Mouse (Mus musculus): ENCODE results near the gene 4930523C07Rik.

The 4930523C07Rik gene

DNA sequence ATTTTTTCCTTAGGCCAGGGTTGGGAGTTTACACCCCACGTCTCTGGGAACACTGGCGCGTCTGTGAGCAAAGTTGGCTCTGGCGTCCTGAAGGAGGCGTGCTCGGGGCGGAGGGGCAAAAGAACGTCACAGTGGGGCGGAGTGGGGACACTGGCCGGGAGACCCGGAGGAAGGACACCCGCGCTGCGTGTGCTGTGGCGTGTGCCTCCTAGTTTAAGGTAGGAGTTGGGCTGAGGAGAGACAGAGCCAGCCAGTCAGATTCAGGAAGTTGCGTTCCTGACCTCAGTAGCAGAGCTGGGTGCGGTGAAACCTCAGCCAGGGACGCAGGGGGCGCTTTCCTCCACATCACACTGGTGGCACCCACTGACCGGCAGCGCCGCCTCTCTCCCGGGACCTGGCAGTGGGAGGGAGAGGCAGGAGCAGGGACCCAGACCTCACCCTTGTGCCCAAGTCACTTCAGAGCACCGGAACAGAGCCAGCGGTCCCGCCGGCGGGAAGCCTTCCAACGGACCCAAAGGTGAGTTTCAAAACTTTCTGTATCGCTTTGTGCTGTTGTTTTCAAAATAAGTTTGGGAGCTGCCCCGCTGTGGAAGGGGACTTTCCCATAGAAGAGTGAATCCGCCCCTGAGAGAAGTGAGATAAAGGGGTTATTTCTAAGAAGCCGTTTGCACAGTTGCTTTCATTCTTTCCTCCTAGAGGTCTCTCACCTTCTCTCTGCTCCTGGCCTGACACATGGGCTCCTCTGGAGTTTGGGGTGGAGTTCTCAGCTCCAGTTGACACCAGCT lies at the start of gene 4930523C07Rik:
TSS of gene 4930523C07Rik (plus strand) at position 146 of the 785 bp plus-strand sequence.
- peak; percentile 91 for DNase-seq

DNA sequence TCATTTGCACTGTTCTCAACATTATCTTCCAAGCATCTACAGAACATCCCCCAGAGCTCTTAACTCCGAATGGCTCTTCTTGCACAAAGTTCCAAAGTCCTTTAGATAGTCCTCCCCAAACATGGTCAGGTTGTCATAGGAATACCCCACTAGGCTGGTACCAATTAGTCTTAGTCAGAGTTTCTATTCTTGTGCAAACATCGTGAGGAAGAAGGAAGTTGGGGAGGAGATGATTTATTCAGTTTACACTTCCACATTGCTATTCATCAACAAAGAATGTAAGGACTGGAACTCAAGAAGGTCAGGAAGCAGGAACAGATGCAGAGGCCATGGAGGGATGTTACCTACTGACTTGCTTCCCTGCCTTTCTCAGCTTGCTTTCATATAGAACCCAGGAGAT lies 46.9 kb upstream of the 4930523C07Rik start:
- DNase-seq, result no peak

DNA sequence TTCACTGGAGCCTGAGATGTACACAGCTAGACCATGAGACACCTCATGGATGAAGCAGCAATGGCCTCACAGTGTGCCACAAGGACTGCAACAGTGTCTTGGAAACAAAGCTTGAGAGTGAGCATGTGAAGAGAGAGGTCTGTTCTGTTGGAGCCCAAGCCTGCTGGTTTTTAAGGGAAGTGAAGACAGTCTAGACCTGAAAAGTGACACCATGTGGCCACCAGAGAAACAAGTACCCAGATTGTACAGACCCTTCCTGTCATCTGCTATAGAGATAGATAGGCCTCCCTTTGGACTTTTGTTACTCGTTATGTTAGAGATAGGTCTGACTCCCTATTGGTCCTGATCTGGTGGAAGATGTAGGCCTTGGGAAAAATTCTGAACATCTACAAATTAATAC lies 45.8 kb upstream of the 4930523C07Rik start:
- DNase-seq, result no peak

DNA sequence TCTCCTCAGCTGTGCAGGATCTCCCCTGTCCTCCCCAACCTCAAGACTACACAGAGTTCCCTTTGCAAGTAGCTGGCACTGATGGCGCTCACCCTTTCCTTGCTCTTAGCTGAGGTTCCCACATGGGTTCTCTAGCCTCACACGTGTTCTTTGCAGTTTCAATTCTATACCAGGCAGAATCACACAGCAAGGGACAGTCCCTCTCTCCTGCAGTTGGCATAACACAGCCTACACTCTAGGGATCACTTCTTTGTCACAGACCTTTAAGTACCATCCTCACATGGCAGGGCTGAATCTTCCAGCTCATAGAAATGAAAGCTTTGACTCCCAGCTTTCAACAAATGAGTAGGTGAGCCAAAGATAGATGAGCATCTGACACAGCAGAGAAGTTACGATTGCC lies 45.0 kb upstream of the 4930523C07Rik start:
- no peak for DNase-seq

DNA sequence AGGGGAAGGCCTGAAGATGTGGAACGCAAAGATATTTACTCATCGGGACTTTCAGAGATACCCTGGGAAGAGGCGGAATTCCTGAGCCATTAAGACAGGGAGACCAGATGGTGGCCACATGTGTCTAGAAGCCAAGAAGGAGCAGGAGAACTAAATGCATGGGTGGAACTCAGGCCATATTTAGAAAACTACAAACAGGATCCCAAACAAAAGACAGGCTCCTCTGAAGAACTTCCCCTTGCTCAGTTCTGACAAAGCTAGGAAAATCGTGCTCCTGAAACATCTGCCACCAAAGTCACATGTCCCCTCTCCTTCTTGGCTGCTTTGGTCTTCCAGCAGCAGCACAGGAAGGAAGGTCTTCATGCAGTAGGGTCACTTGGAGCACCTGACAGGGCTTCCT lies 38.9 kb upstream of the 4930523C07Rik start:
- DNase-seq, result no peak

DNA sequence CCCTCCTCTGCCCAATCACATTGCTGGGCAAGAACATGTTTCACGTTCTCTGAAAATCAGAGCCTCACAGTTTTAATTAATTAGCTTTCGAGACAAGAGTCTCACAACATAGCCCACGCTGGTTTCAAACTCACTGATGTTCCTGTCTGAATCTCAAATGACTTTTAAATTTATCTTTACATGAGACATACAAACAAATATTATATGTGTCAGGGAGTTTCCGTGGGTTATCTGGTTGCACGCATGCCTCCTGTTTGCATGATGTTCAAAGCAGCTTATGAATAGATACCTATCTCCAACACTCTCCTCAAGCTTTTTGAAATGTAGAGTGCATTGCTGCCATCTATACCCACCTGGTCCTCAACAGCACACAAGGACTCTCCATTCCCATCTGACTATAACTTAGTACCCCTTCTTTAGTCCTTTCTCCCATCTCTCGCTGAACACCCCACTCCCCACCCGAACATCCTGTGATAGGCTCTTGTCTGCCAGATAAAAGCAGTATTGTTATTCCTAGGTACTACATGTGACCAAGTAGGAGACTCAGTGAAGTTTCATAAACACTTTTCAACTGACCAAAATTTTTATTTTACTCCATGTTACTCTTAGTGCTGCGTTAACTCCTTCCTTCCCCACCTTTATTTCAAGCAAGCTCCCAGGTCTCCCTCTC lies 37.1 kb upstream of the 4930523C07Rik start:
- DNase-seq, result no peak

DNA sequence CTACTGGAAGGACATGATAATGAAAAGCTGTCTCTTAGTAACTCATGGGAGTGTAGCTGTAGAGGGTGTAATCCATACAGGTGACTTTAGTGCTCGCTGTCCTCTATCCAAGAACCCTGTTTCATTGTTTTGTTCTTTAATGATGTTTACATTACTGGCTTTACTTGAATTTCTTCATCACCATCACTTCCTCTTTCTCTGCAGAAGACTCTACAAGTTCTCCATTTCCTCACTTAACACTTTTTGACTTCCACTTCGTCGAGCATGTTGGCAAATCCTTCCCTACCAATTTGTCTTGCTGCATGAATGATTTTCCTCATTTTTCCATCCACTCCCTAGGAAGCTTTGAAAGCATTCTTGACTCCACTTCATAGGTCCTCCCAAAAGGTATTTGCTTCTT lies 31.1 kb upstream of the 4930523C07Rik start:
- no peak for DNase-seq

DNA sequence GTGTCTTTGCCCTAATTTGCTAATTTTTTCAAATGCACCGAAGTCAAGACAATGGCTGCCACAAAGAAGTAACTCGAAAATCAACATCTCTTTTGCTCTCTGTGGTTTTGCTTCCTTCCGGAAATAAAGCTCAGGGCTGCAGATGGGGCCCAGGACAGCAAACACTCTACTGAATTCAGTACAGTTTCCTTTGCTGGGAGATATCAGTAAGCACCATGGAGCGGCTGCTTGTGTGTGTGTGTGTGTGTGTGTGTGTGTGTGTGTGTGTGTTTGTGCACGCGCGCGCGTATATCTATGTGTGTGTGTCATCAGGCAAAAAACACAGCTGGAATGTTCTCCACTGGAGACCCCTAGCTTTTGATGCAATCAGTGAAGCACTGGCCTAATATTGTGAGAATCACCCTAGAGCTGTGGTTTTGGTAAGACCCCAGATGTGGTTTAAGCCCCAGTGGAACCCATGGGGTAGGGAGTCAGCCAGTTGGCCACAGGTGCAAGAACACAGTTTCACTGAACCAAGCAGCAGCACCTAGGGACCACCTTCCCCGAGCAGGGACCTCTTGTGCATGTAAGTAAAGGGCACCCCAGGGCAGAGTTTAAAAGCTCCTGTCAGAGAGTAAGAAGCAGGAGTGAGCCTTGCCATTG lies 19.7 kb upstream of the 4930523C07Rik start:
- DNase-seq, result peak; percentile 81

DNA sequence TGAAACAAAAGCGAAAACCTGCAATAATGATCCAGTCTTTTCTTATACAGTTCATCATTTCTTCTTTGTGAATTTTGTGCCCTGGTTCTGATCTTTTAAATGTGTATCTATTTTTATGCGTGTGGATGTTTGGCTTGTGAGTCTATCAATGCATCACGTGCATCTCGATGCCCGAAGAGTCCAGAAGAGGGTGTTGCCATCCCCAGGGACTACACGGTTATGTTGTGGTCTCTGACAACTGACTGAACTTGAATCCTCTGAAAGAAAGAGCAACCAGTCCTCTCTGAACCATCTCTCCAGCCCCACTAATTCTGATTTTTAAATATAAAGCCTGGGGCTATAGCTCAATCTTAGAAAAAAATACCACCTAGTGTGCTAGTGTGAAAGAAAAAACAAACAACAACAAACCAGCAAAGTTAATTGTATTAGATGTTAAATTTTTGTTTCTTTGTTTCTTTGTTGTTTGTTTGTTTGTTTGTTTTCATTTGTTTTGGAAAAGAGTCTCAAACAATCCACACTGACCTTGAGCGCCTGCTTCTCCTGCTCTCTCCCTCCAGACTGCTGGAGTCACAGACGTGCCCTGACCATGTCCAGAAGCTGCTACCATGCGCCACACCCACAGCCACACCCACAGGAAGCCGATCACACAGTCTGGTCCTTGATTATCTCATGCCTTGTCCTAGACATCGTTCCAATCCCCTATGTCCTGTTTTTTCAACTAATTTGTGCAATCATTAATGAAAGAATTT lies 18.9 kb upstream of the 4930523C07Rik start:
- DNase-seq, result no peak

DNA sequence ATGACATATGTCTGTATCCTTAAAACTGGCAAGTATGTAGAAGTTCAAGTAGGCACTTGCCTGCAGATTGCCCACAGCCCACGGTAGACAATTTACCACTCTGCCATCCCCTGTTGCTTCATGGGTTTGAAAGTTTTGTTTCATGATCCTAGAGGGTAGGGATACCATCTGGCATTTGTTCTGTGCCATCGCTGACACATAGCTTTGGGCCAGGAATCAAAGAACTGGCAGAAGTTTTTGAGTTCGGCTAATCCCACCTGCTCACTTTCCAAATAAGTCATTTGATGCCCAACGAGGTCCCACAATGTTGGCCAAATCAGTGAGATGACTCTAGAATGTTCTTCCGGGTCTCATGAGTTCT lies 18.3 kb upstream of the 4930523C07Rik start:
- no peak for DNase-seq

DNA sequence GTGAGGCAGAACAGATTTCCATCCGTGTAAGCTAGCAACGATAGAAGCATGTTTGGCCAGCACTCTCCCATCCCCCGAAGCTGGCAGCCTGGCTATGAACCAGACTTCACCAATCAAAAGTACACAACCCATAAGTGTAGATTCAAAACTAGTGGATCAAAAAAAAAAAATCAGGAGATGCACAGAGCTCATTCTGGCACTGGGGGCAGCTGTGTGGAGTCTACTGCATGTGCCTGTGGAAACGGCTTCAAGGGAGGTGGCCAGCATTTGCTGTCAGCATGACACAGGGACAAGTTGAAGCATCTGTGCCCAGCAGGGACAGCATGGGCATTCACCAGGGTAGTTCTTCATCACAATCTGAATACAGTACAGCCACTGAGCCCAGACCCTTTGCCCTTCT lies 16.2 kb upstream of the 4930523C07Rik start:
- no peak for DNase-seq

DNA sequence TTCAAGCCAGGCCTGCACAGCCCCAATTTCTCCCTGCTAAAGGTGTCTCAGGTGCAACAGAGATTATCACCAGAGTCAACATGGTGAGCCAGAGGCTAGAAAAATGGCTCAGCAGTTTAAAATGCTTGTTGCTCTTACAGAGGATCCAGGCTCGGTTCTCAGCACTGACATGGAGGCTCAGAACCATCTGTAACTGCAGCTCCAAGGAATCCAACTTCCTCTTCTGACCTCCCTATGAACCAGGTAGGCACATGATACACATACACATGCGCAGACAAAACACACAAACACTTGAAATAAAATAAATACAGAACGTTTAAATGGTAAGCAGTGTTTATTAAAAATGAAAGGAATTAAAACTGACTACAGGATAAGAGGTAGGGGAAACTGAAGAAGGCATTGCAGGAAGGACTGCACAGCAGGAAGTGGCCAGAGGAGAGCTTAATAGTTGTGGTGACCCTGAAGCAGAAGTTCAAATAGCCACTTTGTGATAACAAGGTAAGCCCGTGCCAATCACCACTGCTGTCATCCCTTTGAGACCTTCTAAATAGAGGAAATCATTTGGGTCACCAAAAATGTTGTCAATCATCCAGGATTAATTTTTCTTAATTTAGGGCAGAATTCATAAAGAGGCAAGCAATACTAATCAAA lies 10.1 kb upstream of the 4930523C07Rik start:
- no peak for DNase-seq

DNA sequence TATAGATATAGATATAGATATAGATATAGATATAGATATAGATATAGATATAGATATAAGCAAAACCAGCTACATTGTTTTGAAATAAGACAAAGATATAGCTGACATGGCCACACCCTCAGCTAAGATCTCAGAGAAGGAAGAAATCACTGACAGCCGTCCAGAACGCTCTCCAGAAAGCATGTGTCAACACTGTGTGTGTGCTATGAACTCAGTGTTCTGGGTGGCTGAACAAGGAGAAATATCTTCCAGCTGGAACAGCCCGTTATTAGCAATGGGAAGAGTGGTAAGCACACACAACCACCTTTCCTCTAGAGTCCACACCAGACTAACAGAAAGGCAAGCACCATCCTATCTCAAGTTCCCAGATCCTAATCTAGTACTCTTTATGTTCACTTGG lies 8.6 kb upstream of the 4930523C07Rik start:
- DNase-seq, result no peak

DNA sequence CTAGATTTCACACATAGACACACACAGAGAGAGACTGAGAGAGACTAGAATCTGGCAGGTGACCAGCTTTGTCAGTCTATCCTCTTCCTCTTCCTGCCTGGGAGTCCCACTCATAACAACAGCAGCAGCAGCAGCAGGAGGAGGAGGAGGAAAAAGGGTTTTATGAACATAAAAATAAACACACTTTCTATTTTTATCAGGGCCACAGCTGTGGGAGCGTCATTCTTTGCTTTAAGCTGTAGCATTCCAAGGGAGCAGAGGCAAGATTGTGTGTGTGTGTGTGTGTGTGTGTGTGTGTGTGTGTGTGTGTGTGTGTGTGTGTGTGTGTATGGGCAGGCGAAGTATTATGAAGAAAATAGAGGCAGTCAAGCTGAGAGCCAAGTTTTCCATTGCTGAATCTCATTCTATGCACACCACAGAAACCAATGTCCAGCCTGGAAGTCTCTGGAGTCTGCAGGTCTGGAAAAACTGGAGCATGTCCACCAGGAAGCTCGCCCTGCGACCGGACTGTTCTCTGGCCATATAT lies 7.1 kb upstream of the 4930523C07Rik start:
- peak; percentile 35 for DNase-seq

DNA sequence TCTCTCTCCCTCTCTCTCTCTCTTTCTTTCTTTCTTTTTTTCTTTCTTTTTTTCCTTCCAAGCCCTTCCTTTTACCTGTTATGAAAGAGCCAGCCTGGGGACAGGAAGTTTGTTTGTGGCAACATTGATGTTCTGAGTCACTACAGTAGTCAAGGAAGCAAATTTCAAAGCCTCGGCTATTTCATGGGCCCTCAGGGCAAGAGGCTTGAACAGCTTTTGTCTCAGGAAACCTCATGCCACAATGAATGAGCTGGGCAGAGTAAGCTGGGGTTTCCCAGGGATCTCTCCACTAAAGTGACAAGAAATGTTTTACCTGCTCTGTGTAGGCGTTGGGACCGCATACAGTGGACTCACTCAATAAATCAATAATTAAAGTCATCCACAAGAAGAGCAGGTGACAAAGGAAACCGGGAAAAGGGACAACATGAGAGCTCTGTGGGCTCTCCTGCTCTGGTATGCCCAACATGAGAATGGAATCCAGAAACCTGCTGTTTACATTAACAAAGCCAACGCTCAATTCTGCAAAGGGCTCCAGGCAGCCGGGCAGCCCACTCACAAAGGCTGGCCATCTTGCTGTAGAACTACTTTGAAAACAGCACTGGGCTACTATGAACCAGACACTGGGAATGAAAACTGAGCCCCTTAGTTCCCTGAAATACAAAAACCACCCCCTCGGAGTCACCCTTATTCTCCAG lies 4.1 kb upstream of the 4930523C07Rik start:
- no peak for DNase-seq

DNA sequence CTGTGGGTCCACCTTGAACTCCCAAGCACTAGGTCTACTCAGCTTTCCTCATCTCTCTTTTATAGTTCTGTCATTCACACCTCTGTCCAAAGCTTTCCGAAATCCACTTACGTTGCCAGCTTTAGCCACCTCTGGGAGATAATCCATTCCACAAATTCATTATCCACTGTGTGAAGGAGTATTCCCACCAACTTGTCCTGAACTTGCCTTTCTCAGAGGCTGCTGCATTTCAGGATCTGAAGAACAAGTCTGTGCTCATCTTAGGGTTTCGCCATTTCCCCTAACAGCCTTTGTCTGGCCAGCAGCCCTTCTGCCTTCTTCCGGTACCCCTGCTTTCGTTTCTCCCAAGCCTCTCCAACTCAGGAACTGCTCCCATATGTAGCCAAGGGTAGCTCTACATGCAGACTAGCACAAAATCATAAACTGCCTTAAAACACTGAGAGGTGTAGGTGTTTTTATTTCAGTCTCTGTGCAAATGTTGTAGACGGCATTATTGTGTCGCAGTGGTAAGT lies 2.9 kb upstream of the 4930523C07Rik start:
- DNase-seq, result no peak

DNA sequence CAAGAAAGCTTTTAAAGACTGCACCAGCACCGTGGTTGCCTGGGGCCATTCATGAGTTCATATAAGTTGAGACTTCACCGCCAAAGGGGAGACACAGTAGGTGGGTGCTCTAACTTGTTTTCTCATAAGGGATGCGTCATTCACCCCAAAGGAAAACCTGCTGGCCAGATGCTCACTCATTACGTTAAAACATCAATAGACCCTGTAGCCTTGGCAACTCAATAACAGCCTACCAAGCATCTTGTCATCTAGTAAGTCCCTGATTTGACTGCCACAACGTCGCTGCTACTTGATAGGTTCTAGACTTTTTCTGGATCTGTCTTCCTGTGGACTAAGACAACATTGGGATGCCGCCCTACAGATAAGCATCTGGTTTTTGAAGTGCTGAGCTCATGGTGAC lies 1.8 kb upstream of the 4930523C07Rik start:
- no peak for DNase-seq

DNA sequence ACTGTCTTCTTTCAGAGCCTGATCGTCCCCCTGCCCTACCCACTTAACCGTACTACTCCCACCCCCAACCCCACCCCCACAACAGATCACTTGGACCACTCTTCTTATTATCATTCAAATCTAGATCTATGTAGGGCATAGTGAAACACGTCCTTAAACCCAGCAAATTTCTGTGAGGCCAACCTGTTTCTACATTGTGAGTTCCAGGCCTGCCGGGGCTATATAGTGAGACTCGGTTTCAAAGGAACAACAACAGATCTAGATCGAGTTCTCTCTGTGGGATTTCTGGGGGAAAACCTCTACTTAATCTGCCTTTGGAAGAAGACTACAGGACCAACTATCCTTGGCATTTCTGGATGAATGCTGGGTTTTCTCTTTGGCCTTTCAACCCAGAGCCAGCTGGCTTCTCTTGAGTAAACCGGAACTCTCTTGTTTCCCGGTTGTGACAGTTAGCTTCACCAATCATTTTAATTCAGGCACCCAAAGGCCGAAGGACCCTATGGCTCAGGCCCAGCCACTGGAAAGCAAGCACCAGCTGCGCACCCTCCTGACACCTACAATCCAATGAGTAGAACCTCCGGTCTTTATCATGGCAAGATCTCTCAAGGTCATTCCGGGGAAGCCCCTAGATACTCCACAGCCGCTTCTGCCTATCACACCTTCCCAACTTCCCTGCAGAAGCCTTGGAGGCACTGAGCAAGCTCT lies 759 bp upstream of the 4930523C07Rik start:
- DNase-seq, result no peak

DNA sequence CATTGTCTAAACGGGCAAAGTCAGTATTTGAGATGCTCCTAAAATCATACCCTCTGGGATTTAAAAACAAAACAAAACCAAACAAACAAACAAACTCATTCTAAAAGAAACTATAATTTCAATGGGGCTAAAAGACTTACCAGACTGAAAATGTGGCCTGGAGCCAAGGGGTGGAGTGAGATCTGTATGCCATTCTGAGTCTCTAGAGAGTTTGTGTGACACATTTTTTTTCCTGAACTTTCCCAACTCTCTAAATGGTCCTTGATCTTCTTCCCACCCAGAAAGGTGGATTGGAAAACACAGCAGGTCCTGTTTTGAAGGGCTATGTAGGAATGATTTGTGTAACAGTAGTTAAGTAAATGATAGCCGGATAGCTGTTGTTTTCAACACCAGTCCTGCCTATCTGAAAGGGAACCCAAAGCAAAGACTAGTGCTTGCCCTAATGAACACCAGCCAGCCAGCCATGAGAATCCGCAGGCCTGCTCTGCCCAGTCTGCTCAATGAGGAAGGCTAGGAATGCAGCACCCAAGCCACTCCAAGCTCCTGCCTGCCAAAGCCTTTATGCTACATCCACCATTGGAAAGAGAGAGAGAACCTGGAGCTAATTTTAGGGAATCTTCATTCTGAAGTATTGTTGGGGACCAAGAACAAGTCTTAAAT lies 1.0 kb downstream of the 4930523C07Rik start:
- DNase-seq, result peak; percentile 44

DNA sequence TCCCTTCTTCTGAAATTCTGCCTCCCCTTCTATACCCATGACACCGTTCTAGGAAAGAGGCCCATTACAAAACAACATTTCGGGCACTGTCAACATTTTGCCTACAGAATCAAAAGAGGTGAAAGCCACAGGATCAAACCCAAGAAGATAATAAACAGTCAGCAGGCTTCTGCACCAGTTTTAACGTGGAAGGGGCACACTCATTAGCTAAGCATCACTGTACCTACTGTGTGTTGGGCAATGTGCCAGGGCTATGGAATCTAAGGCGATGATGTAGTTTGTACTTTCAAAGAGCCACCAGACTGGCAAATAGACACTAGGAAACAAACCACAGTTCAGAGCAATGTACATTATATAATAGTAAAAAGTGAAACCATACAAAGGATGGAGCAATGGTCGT lies 1.8 kb downstream of the 4930523C07Rik start:
- DNase-seq, result no peak

DNA sequence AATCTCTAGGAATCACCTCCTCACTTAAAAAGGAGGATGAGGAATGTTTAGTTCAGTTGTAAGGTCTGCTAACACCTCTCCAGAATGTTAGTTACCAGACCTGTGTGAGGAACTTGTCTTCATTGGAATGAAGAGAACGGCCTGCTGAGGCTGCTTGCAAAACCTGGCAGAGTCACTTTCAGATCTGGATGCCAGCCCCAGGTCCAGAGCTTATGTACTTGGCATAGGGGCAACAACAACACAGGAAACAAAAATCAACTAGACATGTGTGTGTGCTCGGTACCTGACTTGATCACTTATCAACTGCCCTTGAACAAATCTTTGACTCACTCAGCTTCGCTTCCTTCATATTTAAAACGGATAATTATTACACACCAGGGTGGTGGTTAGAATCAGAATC lies 2.6 kb downstream of the 4930523C07Rik start:
- DNase-seq, result no peak
